Mouse (Mus musculus) erythroblast, embryonic 14.5 days (primary cell): ENCODE data around the gene Pdx1.

Experiments used
- GATA1 ChIP-seq: IDR thresholded peaks from 2 replicates; pipeline ENCODE4 v1.6.1; 2012; ENCODE audit warnings: low read length, inconsistent platforms, mixed read lengths
- TAL1 ChIP-seq: IDR thresholded peaks from 3 replicates; pipeline ENCODE4 v1.6.1; 2012; ENCODE audit warnings: low read length, inconsistent platforms, mixed read lengths

GRCm38 (mm10) chr5:147317321-147317720 lies 47.6 kb downstream of the Pdx1 start:
- TF ChIP-seq GATA1 = no peak
- TF ChIP-seq TAL1 = no peak
